Mouse (Mus musculus) stomach, embryonic 15.5 days (tissue): ENCODE results near the gene Pxdc1. TPM values are rescaled to one million over a fixed set of nuclear protein-coding genes. Genes with fewer than 3 reads are reported as not detected.

Source experiments
- ATAC-seq: fragments of 200-750 bp; cut with Nextera tagmentation; 2 replicates; pipeline ENCODE4 v1.8.0; 2017; ENCODE audit warnings: low read depth, moderate number of reproducible peaks, moderate TSS enrichment; ENCODE audit not compliant: insufficient read depth, low FRiP score
- H3K27ac ChIP-seq: fragments of 300-500 bp; sonication (generic); 2 replicates; pipeline ENCODE4 v1.5.1; 2015; ENCODE audit warnings: mild to moderate bottlenecking, inconsistent platforms
- H3K27me3 ChIP-seq: fragments of 300-500 bp; sonication (generic); replicated peaks from 2 replicates; pipeline ENCODE4 v1.6.1; 2015; ENCODE audit warnings: inconsistent platforms
- H3K36me3 ChIP-seq: fragments of 300-500 bp; sonication (generic); 2 replicates; pipeline ENCODE4 v1.6.1; 2015; ENCODE audit warnings: inconsistent platforms
- H3K4me1 ChIP-seq: fragments of 300-500 bp; sonication (generic); 2 replicates; pipeline ENCODE4 v1.6.1; 2015; ENCODE audit warnings: inconsistent platforms
- H3K4me2 ChIP-seq: fragments of 300-500 bp; sonication (generic); 2 replicates; pipeline ENCODE4 v1.6.1; 2015; ENCODE audit warnings: mild to moderate bottlenecking, inconsistent platforms
- H3K4me3 ChIP-seq: fragments of 300-500 bp; sonication (generic); replicated peaks from 2 replicates; pipeline ENCODE4 v1.5.1; 2015; ENCODE audit warnings: inconsistent platforms
- H3K9ac ChIP-seq: fragments of 300-500 bp; sonication (generic); 2 replicates; pipeline ENCODE4 v1.6.1; 2015; ENCODE audit warnings: inconsistent platforms
- H3K9me3 ChIP-seq: fragments of 300-500 bp; sonication (generic); 2 replicates; pipeline ENCODE4 v1.6.1; 2016; ENCODE audit warnings: inconsistent platforms
- WGBS: fragments of 180-500 bp; shearing (Covaris S2); methylation state at CpG from one replicate; pipeline ENCODE4 v1.1.7; 2015; 5-methylcytosine and 5-hydroxymethylcytosine counted together
- polyA plus RNA-seq: library from polyadenylated mRNA; unstranded; fragments of >200 nt; fragmentation: Nextera tagmentation; extraction: Ambion mirVana; gene quantifications from 2 replicates; pipeline ENCODE4 v1.2.1, GENCODE M21; 2015

The Pxdc1 gene
- 10.7 and 10.8 TPM in 2 replicates for polyA plus RNA-seq

DNA sequence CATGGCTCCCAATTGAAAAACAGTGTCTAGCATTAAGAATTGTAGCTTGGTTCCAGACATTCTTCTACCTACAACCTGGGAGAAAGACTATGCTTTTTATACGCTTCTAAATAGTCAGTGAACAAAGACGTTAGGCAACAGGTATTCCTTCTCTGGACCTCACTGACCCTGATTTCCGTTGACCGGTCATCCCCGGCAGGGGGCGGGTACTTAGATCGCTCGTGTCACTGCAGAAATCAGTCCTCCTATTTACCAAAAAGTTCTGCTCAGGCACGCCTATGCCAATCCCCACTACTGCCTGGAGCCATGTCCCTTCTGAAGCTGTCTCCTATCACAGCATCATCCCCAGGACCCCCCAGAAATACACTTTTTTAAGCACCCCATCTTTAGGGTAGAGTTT is at the start of gene Pxdc1:
TSS of gene Pxdc1 (minus strand) at position 96 of the 400 bp plus-strand sequence.
- ATAC-seq: no peak
- H3K4me2 ChIP-seq: peak within 1 kb of the TSS; percentile 91
- WGBS: 11% methylated on average over 9 of the region's 9 CpGs
- peaks cover 4% of the 10 kb centered on the region; the same call in 1 of the 2 replicates for H3K27me3 ChIP-seq
- H3K4me3 ChIP-seq: peak within 1 kb of the TSS; percentile 63
- peaks cover 15% of the 10 kb centered on the region; the same call in 1 of the 2 replicates for H3K4me1 ChIP-seq
- H3K9me3 ChIP-seq: no peaks in the 10 kb centered on the region
- no peaks in the 10 kb centered on the region for H3K36me3 ChIP-seq
- peak within 1 kb of the TSS; percentile 50; the same call in 1 of the 2 replicates for H3K9ac ChIP-seq
- H3K27ac ChIP-seq: peak within 1 kb of the TSS; percentile 79

DNA sequence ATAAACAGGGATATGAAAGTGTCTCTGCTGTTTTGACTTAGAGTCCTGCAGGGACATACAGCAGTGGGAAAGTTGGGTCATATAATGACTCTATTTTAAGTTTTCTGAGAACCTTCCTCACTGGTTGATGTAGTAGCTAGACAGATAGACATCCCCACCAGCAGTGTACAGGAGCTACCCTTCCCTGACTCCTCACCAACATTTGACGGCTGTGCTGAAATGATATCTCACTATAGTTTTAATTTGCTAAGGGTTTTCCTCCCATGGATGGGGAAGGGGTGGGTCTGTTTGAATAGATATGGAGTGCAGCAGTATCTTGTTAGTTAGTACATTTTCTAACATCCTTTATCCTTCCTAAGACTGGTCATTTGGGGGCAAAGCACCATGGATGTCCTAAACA is 47.3 kb upstream of the Pxdc1 start:
- WGBS: 70% methylated on average over 1 of the region's 1 CpGs
- no peak for ATAC-seq
- Histone ChIP-seq H3K4me1 (no peaks in the 10 kb centered on the region), H3K27me3 (no peaks in the 10 kb centered on the region), H3K9me3 (no peaks in the 10 kb centered on the region), H3K27ac (no peak overlapping the region), H3K4me3 (no peak overlapping the region), H3K36me3 (no peaks in the 10 kb centered on the region), H3K9ac (no peak overlapping the region), H3K4me2 (no peak overlapping the region)

DNA sequence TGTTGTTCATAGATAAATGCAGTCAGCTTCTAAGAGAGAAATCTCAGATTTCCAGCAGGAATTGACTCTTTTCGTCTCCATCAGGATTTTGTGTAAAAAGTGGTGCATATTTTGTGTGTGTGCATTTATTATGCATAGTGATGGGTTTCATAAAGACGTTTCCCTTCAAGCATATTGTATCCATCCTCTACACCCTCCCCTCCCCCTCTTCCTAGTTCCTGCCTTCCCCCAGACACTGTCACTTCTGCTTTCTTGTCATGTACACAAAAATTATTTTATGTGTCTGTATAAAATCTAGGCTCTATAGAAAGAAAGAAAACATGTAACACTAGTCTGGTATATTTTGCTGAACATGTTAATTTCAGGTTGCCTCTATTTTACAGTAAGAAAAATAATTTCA is 46.8 kb upstream of the Pxdc1 start:
- Histone ChIP-seq H3K9me3 (no peaks in the 10 kb centered on the region), H3K4me1 (no peaks in the 10 kb centered on the region), H3K4me2 (no peak overlapping the region), H3K36me3 (no peaks in the 10 kb centered on the region), H3K27ac (no peak overlapping the region), H3K4me3 (no peak overlapping the region), H3K9ac (no peak overlapping the region), H3K27me3 (no peaks in the 10 kb centered on the region)
- WGBS: 62% methylated on average over 2 of the region's 2 CpGs
- ATAC-seq: no peak

DNA sequence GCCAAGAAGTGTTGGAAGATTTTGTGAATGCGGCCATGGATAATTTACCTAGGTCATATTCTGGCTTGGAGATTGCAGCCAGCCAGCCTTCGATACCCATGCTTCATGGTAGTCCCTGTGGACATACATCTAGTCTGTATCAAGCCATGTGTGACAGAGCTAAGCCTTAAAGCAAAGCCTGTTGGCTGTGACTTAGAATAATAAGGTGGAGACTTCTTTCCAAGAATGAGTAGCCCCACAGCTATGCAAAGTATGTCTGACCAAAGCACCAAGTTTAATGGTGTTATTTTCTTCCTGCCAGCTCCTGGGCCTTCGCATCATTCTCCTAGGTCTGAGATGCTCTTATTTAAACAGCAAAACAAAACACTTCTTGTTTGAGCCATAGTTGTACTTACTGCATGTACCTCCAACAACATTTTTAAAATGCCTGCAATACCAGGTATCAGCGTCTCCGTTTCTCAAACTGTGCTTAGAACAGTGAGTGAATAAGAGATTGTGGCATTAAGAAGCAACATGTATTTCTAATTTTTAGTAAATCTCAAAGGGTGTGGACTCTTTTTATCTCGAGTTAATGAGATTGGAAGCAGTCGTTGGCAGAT is 43.5 kb upstream of the Pxdc1 start:
- no peak overlapping the region for H3K27ac ChIP-seq
- H3K4me1 ChIP-seq: no peaks in the 10 kb centered on the region
- 74% methylated on average over 7 of the region's 7 CpGs for WGBS
- no peaks in the 10 kb centered on the region for H3K9me3 ChIP-seq
- no peak overlapping the region for H3K4me2 ChIP-seq
- H3K27me3 ChIP-seq: no peaks in the 10 kb centered on the region
- H3K36me3 ChIP-seq: no peaks in the 10 kb centered on the region
- no peak overlapping the region for H3K4me3 ChIP-seq
- ATAC-seq: no peak
- H3K9ac ChIP-seq: no peak overlapping the region

DNA sequence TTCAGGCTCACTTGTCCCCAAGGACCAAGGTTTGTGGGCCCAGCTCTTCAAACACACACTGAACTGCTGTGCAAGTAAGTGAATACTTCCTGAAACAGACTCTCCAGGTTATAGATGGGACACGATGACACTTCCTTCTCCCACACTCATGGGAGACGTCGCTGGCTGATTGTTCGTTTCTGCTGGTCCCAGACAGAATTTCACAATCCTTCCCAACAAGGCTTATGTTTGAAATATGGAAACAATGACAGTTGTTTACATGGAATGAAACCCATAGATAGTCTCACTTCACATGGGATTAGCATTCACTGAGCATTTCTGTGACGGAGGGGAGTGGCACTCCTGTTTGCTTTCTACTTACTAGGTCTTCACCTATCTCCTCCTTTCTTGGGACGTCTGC is 39.8 kb upstream of the Pxdc1 start:
- no peak for ATAC-seq
- Histone ChIP-seq H3K36me3 (no peaks in the 10 kb centered on the region), H3K4me3 (no peak overlapping the region), H3K9me3 (no peaks in the 10 kb centered on the region), H3K4me1 (no peaks in the 10 kb centered on the region), H3K9ac (no peak overlapping the region), H3K27ac (no peak overlapping the region), H3K27me3 (no peaks in the 10 kb centered on the region), H3K4me2 (no peak overlapping the region)
- WGBS: 50% methylated on average over 6 of the region's 6 CpGs

DNA sequence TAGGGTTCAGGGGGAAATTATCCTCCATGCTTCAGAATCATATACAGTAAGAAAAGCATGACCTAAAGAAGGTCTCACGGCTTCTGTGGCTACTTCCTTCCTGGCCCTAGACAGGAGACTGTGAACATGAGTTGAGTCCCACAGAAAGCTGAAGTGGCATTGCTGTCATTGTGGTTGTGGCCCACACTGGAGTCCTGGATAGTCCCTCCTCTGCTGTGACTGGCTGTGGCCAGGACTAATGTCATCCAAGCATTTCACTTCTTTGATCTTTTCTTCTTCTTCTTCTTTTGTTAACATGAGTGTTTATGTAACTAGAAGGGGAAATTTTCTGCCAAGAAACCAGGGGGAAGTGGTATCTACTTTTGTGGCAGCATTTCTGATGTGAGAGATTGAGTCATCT is 37.8 kb upstream of the Pxdc1 start:
- no peaks in the 10 kb centered on the region for H3K9me3 ChIP-seq
- no peak overlapping the region for H3K9ac ChIP-seq
- no peaks in the 10 kb centered on the region for H3K36me3 ChIP-seq
- H3K27me3 ChIP-seq: no peaks in the 10 kb centered on the region
- no peak overlapping the region for H3K4me2 ChIP-seq
- no peak overlapping the region for H3K4me3 ChIP-seq
- ATAC-seq: no peak
- no peak overlapping the region for H3K27ac ChIP-seq
- no peaks in the 10 kb centered on the region for H3K4me1 ChIP-seq
- WGBS: 68% methylated on average over 1 of the region's 1 CpGs

DNA sequence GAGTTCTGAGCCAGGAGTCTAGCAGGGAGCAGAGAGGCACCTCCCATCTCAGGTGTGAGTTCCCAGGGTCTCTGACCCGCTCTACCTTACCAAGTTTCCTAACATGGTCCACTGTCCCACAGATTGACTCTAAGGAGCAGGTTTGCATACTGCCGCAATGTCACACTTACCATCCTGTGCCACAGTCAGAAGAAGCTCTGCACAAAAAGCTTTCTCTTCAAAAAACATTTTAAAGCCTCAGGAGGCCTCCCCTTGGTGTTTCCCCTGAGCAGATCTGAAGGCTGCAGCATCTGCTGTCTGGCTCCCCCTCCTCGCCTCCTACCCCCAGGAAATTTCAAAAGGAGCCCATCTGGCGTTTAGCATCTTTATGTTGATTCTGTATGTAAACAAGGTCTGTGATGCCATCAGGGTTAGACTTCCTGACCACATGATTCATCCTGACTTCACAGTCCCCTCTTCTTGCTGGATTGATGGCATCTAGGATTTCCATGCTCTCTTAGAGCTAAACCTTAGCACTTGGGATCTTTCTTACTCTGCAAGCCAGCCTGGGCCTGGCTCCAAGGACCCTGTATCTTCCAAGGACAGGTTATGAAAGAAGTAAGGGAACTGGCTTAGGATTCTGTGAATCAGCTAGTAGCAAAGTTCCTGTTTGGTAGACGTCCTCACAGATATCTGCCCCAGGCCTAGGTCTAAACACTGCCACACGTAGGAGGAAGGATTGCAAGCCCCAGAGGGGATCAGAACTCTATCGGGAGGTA is 31.9 kb upstream of the Pxdc1 start:
- Histone ChIP-seq H3K27ac (no peak overlapping the region), H3K27me3 (no peaks in the 10 kb centered on the region), H3K4me3 (no peak overlapping the region), H3K9ac (no peak overlapping the region), H3K36me3 (no peaks in the 10 kb centered on the region), H3K4me1 (no peaks in the 10 kb centered on the region; the same call in 1 of the 2 replicates), H3K4me2 (no peak overlapping the region), H3K9me3 (no peaks in the 10 kb centered on the region)
- ATAC-seq: no peak
- 74% methylated on average over 7 of the region's 7 CpGs for WGBS

DNA sequence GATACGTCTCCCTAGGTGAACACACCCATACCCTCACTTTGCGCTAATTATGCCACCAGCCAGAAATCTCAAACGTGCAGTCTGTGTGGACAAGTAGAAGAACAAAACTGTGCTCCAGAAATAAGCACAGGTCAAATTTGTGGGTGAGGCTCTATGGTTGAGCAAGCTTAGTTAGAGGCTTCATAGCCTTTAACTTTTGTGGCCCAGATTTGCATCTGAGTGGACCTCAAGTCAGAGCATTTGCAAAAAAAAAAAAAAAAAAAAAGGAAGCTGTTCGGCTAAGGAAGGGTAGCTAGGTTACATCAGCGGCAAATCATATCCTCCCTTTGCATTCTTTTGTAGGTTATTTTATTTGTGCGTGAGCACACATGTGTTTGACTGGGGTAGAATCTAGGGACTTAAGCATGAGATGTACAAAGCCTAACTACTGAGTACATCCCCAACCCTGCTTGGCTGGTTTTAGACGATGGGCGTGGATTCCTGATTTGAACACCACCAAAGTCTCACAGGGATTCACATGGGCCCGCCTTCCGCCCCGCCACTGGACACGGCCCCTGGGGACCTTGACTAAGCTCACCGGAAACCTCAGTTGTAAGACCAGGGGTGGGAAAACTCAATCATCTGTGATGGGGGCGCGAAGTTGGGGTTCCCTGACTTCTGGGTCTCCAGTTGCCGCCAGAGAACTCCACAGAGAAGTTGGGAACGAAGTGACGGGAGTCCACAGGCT is 30.6 kb upstream of the Pxdc1 start:
- H3K27me3 ChIP-seq: no peaks in the 10 kb centered on the region
- H3K9me3 ChIP-seq: no peaks in the 10 kb centered on the region
- no peaks in the 10 kb centered on the region; the same call in 1 of the 2 replicates for H3K4me1 ChIP-seq
- H3K36me3 ChIP-seq: no peaks in the 10 kb centered on the region
- ATAC-seq: no peak
- no peak overlapping the region for H3K4me2 ChIP-seq
- WGBS: 90% methylated on average over 18 of the region's 18 CpGs
- H3K9ac ChIP-seq: no peak overlapping the region
- H3K4me3 ChIP-seq: no peak overlapping the region
- H3K27ac ChIP-seq: no peak overlapping the region

DNA sequence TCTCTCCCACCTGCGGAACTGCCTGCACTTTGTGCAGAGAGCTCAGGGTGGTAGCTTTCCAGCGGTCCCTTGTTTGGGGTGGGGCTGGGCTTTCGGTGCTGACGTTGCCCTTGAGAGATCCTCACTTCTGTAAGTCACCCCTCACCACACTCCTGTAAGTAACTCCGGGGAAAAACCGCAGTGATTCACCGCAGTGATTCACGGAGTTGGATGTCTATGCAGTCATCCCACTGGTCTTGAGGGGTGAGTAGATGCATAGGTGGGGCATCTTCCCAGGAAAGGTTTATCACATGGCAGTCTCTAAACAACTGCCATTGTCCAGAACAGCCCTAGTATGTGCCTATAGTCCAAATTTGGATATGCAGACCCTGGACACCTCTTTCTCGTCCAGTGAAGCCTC is 30.0 kb upstream of the Pxdc1 start:
- H3K27ac ChIP-seq: no peak overlapping the region
- H3K4me1 ChIP-seq: no peaks in the 10 kb centered on the region; the same call in 1 of the 2 replicates
- H3K4me2 ChIP-seq: no peak overlapping the region
- no peaks in the 10 kb centered on the region for H3K9me3 ChIP-seq
- H3K27me3 ChIP-seq: no peaks in the 10 kb centered on the region
- H3K36me3 ChIP-seq: no peaks in the 10 kb centered on the region
- H3K9ac ChIP-seq: no peak overlapping the region
- 80% methylated on average over 9 of the region's 9 CpGs for WGBS
- no peak for ATAC-seq
- no peak overlapping the region for H3K4me3 ChIP-seq

DNA sequence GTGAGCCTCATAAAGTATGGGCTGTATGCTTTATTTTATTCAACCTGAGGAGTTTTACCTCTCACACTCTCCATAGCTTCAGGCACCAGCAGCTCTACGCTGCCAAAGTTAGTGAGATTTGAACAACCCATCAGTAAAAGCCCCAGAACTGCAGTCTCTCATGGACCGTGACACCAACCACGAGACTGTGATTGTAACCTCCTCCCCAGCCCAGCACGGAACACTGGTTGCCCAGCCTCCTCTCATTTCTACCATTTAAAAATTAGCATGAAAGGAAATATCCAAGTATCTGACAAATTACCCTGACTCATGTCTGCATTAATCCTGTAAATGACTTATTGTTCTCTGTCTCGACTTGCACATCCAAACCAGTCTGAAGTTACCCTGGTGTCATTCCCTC is 23.2 kb upstream of the Pxdc1 start:
- ATAC-seq: no peak
- Histone ChIP-seq H3K27ac (no peak overlapping the region), H3K36me3 (no peaks in the 10 kb centered on the region), H3K4me2 (no peak overlapping the region), H3K9me3 (no peaks in the 10 kb centered on the region), H3K27me3 (no peaks in the 10 kb centered on the region), H3K4me1 (no peaks in the 10 kb centered on the region), H3K4me3 (no peak overlapping the region), H3K9ac (no peak overlapping the region)
- 59% methylated on average over 5 of the region's 5 CpGs for WGBS

DNA sequence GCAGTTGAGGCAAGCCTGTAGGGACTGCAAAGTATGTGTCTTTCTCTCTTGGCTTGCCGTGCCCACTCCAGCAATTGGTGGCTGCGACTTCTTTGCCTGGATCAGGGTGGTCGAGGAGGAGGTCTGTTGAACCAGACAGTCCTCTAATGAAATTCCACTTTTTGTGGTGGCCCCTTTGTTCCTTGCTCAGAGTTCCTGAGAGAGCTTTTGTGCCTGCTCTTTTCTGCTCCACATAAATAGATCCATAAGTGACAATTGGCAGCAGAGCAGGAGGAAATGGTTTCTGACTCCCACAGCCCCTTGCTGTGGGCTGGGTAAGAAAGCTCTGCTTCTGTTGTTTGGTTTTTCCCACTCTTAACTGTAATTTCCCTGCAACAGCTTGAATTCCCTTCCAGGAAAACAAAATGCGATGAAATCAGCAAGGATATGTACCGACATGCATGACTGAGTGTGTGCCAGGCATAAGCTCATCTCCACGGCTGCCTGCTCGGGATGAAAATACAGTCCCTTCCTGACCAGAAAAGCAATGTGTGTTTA is 22.6 kb upstream of the Pxdc1 start:
- no peak overlapping the region for H3K4me2 ChIP-seq
- no peaks in the 10 kb centered on the region for H3K36me3 ChIP-seq
- H3K9ac ChIP-seq: no peak overlapping the region
- H3K27me3 ChIP-seq: no peaks in the 10 kb centered on the region
- H3K27ac ChIP-seq: no peak overlapping the region
- no peaks in the 10 kb centered on the region for H3K9me3 ChIP-seq
- no peak for ATAC-seq
- H3K4me1 ChIP-seq: no peaks in the 10 kb centered on the region
- no peak overlapping the region for H3K4me3 ChIP-seq
- WGBS: 59% methylated on average over 7 of the region's 7 CpGs

DNA sequence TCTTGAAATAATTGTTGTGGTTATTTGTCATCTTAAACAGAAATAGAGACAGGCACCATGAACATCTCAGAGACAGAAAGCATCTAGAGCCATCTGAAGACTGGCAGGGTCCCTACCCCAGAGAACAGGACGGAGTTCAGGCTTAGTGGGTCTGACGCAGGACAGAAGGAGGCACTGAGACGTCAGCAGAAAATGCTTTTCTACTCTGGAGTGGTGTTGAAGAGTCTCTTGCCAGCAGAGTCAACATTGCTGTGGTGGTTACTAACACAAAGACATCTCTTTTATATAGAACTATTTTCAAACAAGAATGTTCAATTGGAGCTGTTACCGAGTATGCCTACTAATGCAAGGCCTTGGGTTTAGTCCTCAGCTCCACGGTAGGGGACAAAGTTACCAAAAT is 20.1 kb upstream of the Pxdc1 start:
- WGBS: 87% methylated on average over 5 of the region's 5 CpGs
- Histone ChIP-seq H3K27ac (no peak overlapping the region), H3K4me1 (no peaks in the 10 kb centered on the region), H3K9ac (no peak overlapping the region), H3K4me3 (no peak overlapping the region), H3K4me2 (no peak overlapping the region), H3K36me3 (no peaks in the 10 kb centered on the region), H3K9me3 (no peaks in the 10 kb centered on the region), H3K27me3 (no peaks in the 10 kb centered on the region)
- ATAC-seq: no peak
